Mouse (Mus musculus): ENCODE data around the gene Gm26938.

The Gm26938 gene

DNA sequence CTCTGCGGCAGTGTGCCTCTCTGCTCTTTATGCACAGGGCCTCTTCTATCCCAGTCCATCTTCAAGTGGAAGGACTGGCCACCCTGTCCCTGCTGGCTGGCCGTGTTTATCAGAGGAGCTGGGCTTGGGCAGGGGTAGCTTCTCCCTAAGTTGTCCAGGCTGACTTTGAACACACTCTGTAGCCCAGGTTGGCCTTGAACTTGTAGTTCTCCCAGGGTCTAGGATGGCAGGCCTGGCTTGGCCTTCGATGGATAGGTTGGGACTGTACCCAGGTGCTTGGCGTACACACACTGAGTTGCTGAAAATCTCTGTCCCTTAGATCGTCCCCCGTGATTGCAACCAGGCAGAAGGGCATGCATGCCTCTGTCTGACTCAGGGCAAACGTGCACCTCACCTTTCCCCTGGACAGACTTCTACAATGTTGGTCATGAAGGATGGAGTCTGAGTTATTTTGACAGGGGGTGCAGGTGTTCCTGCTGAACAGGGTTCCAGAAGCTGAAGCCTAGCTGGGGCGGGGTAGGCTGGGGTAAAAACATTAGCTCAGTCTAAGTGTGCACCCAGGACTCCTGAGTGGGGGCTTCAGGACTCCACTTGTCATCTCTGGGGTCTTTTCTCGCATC, 30.1 kb downstream of the Gm26938 start:
- ATAC-seq (ENCODE audit: insufficient number of reproducible peaks, low FRiP score, low TSS enrichment): no peak

DNA sequence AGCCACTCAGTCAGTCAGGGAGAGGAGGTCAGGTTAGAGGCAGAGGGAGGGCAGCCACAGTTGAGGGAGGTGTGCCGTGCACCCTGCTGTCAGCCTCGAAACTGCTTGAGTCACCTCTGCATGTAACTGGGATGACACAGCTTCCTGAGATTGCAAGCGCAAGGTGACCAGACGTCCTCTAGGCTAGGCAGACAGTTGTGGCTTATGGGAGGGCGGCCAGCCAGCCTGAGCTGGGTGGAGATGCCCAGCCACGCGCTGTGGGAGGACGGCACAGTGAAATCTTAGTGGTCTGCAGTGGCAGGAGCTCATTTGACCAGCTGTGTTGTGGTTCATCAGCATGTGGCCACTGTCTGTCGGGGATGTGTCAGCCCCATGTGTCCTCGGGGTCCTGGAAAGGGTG, 31.3 kb downstream of the Gm26938 start:
- no peak for ATAC-seq (ENCODE audit: insufficient number of reproducible peaks, low FRiP score, low TSS enrichment)

DNA sequence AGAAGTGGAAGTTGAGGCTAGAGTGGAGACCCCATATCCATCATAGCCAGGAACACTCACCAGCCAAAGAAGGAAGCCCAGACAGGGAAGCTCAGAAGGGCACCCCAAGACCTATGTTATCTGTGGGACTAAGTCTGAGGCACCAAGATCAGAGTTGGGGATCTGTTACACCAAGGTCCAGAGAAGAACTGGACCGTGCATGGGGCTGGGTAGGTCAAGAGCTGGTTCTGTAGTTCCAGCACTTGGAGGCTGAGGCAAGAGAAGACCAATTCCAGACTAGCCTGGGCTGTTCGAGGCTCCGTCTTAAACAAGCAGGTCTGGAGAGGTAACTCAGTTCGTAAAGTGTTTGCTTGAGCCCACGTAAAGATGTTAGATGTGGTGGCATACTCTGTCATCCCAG, 32.1 kb downstream of the Gm26938 start:
- no peak for ATAC-seq (ENCODE audit: insufficient number of reproducible peaks, low FRiP score, low TSS enrichment)

DNA sequence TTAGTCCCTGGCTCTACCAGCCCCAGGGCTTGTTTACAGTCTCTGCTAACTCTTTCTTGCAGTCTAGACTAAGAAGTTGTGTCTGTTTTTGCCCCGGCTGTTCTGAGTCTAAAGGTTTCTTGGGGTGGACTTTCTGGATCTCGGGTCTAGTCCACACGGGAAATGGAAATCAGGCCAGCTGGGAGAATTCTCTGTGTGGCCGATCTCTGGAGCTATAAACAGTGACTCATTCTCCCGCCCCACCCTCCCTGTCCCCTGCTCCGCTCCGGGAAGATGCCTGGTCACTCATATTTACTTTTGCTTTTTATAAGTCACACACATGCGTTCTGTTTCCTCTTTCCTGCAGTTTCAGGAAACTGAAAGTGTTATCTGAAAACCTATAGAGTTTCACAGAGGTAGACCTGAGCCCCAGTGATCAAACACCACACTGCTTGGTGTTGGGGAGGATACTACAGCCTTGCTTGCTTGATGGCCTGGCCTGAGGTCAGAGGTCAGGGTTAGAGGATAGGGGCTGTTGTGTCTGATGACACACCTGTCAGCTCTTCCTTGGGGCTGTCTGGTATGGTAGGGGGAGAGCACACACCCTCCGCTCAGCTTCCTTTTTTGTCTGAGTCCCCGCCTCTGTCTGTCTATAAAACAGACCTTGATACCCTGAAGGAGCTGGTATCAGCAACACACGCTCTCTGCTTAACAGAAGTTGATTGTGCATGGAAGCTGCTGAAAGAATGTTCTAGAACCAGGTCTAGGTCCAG, 32.7 kb downstream of the Gm26938 start:
- ATAC-seq (ENCODE audit: insufficient number of reproducible peaks, low FRiP score, low TSS enrichment): no peak

DNA sequence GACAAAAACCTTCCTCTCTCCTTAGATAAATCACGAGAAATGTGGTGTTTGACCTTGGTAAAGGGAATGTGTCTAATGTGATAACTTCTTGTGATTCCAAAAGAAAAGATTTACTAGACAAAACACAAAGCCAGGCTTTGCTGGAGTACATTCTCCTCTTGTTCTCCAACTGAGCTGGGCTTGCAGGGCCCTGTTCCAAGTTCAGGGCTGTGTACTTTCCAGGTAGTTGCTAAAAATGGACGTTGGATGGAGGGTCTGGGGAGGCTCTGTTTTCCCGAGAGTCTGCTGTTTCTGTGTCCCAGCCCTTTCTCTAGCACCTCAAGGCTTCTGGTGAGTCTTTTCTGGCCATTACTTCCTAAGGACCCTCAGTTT, 33.3 kb downstream of the Gm26938 start:
- no peak for ATAC-seq (ENCODE audit: insufficient number of reproducible peaks, low FRiP score, low TSS enrichment)

DNA sequence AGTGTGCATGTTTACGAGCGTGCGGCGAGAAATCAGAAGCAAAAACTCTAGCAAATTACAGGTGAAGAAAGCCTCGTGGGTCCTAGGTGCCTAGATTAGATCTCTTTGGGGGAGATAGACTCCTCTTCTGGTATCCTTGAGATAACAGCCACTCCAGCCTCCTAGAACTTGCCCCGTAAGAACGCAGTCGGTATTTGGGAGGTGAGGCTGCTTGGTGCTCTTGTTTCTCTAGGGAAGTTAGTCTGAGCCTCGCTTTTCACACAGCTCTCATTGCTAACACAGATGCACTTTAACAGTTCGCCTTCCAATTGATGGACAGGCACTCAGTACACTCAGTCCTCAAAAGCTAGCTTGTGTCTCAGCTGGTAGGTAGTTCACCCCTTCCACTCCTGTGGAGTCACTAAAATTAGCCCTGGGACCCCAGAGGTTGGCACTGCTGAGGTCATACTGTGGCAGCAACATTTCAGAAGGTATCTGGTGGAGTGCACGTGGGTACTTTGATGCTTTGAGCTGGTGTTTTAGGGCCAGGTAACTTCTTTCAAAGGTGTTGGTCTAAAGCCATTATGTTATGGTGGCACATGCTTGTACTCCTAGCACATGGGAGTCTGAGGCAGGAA, 33.9 kb downstream of the Gm26938 start:
- no peak for ATAC-seq (ENCODE audit: insufficient number of reproducible peaks, low FRiP score, low TSS enrichment)

DNA sequence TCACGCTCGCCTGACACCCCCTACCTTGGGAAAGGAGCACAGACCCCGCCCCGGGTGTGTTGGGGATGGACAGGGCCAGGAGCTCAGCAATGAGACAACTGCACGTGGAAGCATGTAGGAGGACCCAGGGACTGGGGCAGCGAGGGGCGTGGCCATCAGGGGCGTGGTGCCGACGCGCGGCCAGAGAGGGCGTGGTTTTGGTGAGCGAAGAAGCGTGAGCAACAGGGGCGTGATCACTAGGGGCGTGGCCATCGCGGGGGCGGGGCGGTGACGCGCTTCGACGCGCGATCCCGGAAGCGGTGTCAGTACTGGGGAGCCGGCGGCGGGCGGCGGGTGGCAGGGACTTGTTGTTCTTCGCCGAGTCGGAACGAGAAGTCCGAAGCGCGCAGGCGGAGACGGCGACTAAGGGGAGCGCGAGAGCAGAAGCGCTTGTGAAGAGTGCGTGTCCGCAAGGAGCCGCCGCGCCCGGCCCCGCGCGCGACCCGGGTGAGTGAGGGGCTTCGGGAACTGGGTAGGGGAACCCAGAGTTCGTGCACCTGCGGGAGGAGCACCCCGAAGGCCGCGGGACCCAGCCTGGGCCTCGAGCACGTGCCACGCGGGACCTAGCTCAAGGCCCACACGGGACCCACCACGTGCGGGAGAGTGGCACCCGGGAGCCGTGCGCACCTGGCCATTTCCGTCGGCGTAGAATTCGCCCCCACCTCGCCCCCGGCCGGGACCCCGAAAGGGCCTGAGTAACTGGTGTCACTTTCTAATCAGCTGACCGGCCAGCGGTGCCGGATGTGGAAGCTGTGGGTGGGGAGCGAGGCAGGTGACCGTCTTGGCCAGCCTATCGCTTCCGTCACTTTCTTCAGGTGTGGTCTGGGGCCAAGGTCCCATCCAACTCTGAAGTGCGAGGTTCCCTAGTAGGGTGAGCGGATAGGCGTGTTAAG, 34.7 kb downstream of the Gm26938 start, which contains the start of gene Mafk:
TSS of gene Mafk (plus strand) at position 287 of the 932 bp plus-strand sequence.
- peak; percentile 64; the same call in 1 of the 2 replicates for ATAC-seq (ENCODE audit: insufficient number of reproducible peaks, low FRiP score, low TSS enrichment)

DNA sequence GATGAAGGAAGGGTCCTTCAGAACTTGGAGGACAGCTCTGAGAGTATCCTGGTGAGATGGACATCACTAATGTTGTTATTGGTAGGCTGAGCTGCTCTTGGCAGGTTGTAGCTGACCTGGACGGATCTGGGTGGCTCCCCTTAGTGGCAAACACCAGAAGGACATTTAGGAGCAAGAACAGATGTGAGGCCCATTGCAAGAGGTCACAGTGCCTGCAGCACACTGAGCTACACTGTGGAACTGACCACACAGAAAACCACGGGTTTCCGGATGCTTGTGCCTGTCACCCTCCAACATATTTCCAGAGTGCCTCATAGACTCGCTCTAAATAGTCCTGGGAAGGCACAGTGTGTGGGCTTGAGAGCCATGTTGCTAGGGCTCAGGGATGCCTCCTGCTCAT, 36.7 kb downstream of the Gm26938 start:
- ATAC-seq (ENCODE audit: insufficient number of reproducible peaks, low FRiP score, low TSS enrichment): no peak

DNA sequence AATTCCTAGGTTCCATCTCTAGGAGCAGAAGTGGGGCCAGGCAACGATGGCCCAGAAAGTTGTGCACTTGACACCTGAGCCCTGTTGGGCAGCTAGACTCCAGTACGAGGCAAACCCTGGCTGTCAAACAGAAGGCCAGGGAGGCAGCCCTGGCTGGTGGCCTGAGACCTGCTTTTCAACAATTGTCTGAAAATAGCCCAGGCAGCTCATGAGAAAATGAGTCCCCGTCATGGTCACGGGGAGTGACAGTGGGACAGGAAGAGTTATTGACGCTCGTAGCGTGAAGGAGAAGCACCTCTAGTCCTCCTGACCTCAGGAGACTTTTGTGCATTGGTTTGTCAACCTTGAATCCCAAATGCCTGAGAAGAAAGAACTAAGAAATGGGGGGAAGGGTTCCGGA, 44.8 kb downstream of the Gm26938 start:
- no peak for ATAC-seq (ENCODE audit: insufficient number of reproducible peaks, low FRiP score, low TSS enrichment)

DNA sequence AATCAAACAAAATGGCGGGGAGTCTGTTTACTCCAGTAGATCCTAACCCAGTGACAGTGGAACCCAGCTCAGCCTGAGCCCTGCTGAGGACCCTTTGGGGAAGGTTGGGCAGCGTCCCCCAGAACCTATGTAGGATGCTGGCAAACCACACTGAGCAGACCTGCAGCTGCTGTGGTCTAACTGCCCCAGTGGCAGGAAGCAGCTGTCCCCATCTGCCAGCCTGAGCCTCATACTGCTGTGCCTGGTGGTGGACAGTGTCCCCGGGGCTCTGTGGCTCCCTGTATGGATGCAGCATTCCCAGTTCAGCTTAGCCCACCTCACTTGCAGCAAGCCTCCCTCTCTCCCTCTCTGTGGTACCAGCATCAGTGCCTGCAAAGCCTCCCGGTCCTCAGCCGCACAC, 49.2 kb downstream of the Gm26938 start:
- no peak for ATAC-seq (ENCODE audit: insufficient number of reproducible peaks, low FRiP score, low TSS enrichment)

DNA sequence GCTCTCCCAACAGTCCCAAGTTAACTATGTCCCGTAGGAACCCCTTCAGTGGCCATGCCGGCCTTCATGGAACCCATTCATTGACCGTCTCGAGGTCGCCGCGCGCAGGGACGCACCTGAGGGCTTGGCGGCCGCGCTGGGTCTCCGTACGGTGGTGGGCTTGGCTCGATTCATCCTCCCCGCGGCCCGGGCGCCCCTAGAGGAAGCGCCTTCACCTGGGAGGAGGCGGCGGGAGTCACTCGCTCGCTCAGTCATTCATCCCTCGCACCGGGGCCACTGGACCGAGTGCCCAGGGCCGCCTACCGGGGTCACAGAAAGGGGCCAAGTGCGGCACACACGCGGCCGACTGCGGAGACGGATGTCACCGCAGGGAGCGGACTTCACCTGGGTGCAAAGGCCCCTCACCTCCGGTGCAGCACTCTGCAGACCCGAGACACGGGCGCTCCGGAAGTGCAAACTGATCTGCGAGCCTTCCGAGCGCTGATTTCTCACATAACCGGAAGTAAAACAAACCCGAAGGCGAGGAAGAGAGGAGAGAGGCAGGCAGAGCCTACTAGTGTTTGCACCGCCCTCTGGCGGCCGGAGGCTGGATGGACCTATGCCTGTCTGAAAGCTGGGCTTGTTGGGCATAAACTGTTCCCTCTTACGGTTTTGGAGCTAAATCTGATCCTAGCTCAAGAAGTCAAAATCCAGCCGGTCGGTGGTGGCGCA, 50.8 kb downstream of the Gm26938 start, which contains the start of gene Ints1:
TSS of gene Ints1 (minus strand) at position 459 of the 711 bp plus-strand sequence.
- peak; percentile 86 for ATAC-seq (ENCODE audit: insufficient number of reproducible peaks, low FRiP score, low TSS enrichment)

DNA sequence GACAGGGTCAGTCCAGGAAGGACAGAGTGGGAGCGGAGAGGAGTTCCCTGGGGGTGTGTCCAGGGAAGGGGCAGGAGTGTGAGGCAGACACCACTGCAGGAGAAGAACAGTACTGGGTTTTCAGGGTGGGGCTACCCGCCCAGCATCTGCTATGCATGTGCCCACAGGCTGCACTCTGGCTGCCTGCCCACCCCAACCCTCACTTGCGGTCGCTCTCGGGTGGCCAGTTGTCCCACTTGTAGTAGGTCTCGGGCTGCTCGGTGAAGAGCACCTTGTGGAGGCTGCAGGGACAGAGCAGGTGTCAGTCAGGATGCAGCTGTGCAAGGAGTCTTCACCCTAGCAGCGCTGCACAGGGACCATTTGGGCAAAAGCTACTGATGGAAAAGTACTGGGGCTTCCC, 58.0 kb downstream of the Gm26938 start:
- ATAC-seq (ENCODE audit: insufficient number of reproducible peaks, low FRiP score, low TSS enrichment): no peak

DNA sequence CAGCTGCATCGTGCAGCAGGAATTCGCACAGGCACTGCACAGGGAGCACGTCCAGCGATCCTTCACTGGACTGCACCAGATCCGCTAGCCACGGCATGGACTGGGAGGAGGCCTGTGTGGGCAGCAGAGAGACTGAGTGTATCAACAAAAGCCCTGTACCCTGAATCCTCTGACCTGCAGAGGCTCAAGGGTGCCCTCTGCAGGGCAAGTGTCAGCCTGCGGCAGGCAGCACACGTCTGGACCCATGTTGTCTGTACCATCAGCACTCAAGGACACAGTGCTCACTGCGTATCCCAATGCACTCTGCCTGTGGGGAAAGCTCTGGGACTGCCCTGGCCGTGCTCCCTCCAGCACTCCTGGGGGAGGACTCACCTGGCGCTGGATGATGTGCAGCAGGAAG, 61.9 kb downstream of the Gm26938 start:
- ATAC-seq (ENCODE audit: insufficient number of reproducible peaks, low FRiP score, low TSS enrichment): no peak

DNA sequence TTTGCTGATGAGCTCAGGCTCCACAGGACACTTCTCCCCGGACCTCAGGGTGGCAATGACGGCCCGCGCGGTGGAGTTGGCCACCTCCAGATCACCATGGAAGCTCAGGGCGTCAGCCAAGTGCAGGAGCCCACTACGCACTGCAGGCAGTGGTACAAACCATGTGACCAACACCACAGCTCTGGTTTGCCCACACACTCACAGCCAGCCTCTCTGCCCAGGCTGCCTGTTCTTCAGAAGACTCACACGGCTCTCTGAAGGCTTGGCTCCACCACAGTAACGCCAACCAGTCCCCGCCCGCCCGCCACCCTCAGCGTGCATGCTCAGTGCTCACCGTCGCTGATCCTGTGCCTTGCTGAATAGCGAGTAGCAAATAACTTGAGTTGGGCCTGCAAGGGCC, 68.1 kb downstream of the Gm26938 start:
- no peak for ATAC-seq (ENCODE audit: insufficient number of reproducible peaks, low FRiP score, low TSS enrichment)
